Mouse (Mus musculus) adipocyte (in vitro differentiated cells): ENCODE measurements around the gene Arhgap42.

Experiments
- DNase-seq: peaks from one replicate; pipeline ENCODE4 v3.0.0-alpha.2; 2016; ENCODE audit warnings: low spot score

The Arhgap42 gene

GRCm38 (mm10) chr9:9238438-9239391 is at the start of gene Arhgap42:
Gene Arhgap42, minus strand, starts transcription at chr9:9239101.
- DNase-seq, result peak; percentile 85

- DNase-seq, result peak; percentile 22
These were observed 49.2 kb upstream of the Arhgap42 start for GRCm38 (mm10) chr9:9288140-9288539.

- DNase-seq, result no peak
These were observed 30.4 kb upstream of the Arhgap42 start for GRCm38 (mm10) chr9:9269305-9269704.

- DNase-seq, result no peak
These were observed 29.0 kb upstream of the Arhgap42 start for GRCm38 (mm10) chr9:9267606-9268601.

GRCm38 (mm10) chr9:9263543-9263942 is 24.6 kb upstream of the Arhgap42 start:
- no peak for DNase-seq

- no peak for DNase-seq
These were observed 23.6 kb upstream of the Arhgap42 start for GRCm38 (mm10) chr9:9262479-9262878.

- DNase-seq, result no peak
These were observed 15.9 kb upstream of the Arhgap42 start for GRCm38 (mm10) chr9:9254764-9255163.

- no peak for DNase-seq
These were observed 9.6 kb upstream of the Arhgap42 start for GRCm38 (mm10) chr9:9248529-9248928.

GRCm38 (mm10) chr9:9245994-9246393 is 7.1 kb upstream of the Arhgap42 start:
- DNase-seq, result no peak

- no peak for DNase-seq
These were observed 4.9 kb upstream of the Arhgap42 start for GRCm38 (mm10) chr9:9243834-9244233.

GRCm38 (mm10) chr9:9241202-9241795 is 2.4 kb upstream of the Arhgap42 start:
- DNase-seq, result peak; percentile 44

- peak; percentile 22 for DNase-seq
These were observed 1.4 kb downstream of the Arhgap42 start for GRCm38 (mm10) chr9:9237511-9237910.

GRCm38 (mm10) chr9:9229662-9230061 is 9.2 kb downstream of the Arhgap42 start:
- DNase-seq, result no peak

GRCm38 (mm10) chr9:9224837-9225236 is 14.1 kb downstream of the Arhgap42 start:
- no peak for DNase-seq

GRCm38 (mm10) chr9:9223384-9223783 is 15.5 kb downstream of the Arhgap42 start:
- DNase-seq, result no peak

GRCm38 (mm10) chr9:9221950-9222486 is 16.9 kb downstream of the Arhgap42 start:
- DNase-seq, result no peak

GRCm38 (mm10) chr9:9221185-9221584 is 17.7 kb downstream of the Arhgap42 start:
- DNase-seq, result no peak

- no peak for DNase-seq
These were observed 20.6 kb downstream of the Arhgap42 start for GRCm38 (mm10) chr9:9218301-9218700.

- peak; percentile 30 for DNase-seq
These were observed 24.1 kb downstream of the Arhgap42 start for GRCm38 (mm10) chr9:9214849-9215248.

GRCm38 (mm10) chr9:9214296-9214695 is 24.6 kb downstream of the Arhgap42 start:
- no peak for DNase-seq

GRCm38 (mm10) chr9:9211411-9212087 is 27.4 kb downstream of the Arhgap42 start:
- no peak for DNase-seq
